Mouse (Mus musculus): Measurements from ENCODE around the gene Cdh23.

DNA sequence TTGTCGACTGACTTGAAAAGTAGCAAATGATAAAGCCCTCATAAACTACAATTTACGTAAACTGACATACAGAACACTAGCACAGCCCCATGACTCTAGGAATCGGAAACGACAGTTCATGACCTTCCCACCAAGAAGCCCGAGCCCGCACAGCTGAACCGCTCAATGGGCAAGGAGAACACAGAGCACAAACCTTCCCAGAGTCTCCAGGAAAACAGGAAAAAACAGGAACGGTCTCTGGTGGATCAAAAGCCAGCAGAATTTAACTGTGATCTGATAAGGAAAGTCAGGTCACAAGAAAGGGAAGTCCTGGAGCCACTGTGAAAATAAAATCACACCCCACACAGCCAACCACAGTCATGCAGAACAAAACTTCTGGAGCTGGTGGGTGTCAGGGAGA, 26.1 kb downstream of the Cdh23 start:
- no peak for TF ChIP-seq CTCF (IDR thresholded peaks at IDR 0.05; ENCODE audit: insufficient read depth, low read depth, low read length)
- no peak for TF ChIP-seq POLR2A (IDR thresholded peaks at IDR 0.05; ENCODE audit: insufficient read depth, low read depth, low read length)
